Mouse (Mus musculus): ENCODE results near the gene Ly6g6d.
"Not testable (repeated sequence)": the region's sequence is repeated elsewhere in the genome, so short reads cannot be mapped to it uniquely, and the experiment has no call there.

GRCm38 (mm10) chr17:35124261-35124896 is 46.5 kb upstream of the Ly6g6d start:
- not testable (repeated sequence) for TF ChIP-seq CTCF (IDR thresholded peaks at IDR 0.05; ENCODE audit: extremely low read depth, insufficient read length, insufficient replicate concordance, low read depth, low read length); POLR2A (IDR thresholded peaks at IDR 0.05; ENCODE audit: low read depth, low read length)

All from small intestine, adult 2 months (tissue).